Mouse (Mus musculus) kidney, embryonic 14.5 days (tissue): Measurements from ENCODE around the gene Ddah2. TPM values are rescaled to one million over a fixed set of nuclear protein-coding genes. Genes with fewer than 3 reads are reported as not detected.

Experiments
- ATAC-seq: fragments of 200-750 bp; cut with Nextera tagmentation; 2 replicates; pipeline ENCODE4 v1.8.0; 2017; ENCODE audit warnings: moderate number of reproducible peaks, mild to moderate bottlenecking, moderate TSS enrichment, moderate library complexity; ENCODE audit not compliant: low FRiP score, low TSS enrichment
- H3K27ac ChIP-seq: fragments of 300-500 bp; sonication (generic); 2 replicates; pipeline ENCODE4 v1.5.1; 2014; ENCODE audit warnings: low read depth, mild to moderate bottlenecking, low read length, moderate library complexity, mixed read lengths
- H3K27me3 ChIP-seq: fragments of 300-500 bp; sonication (generic); 2 replicates; pipeline ENCODE4 v1.6.1; 2014; ENCODE audit warnings: mild to moderate bottlenecking, low read length; ENCODE audit not compliant: control insufficient read depth, insufficient read depth
- H3K36me3 ChIP-seq: fragments of 300-500 bp; sonication (generic); 2 replicates; pipeline ENCODE4 v1.6.1; 2014; ENCODE audit warnings: low read length, mixed read lengths; ENCODE audit not compliant: control insufficient read depth, insufficient read depth
- H3K4me1 ChIP-seq: fragments of 300-500 bp; sonication (generic); 2 replicates; pipeline ENCODE4 v1.6.1; 2014; ENCODE audit warnings: low read length, mixed read lengths; ENCODE audit not compliant: control insufficient read depth, insufficient read depth
- H3K4me2 ChIP-seq: fragments of 300-500 bp; sonication (generic); replicated peaks from 2 replicates; pipeline ENCODE4 v1.6.1; 2014; ENCODE audit warnings: low read depth, mild to moderate bottlenecking, low read length
- H3K4me3 ChIP-seq: fragments of 300-500 bp; sonication (generic); 2 replicates; pipeline ENCODE4 v1.5.1; 2014; ENCODE audit warnings: mild to moderate bottlenecking, low read length
- H3K9ac ChIP-seq: fragments of 300-500 bp; sonication (generic); 2 replicates; pipeline ENCODE4 v1.6.1; 2014; ENCODE audit warnings: low read depth, mild to moderate bottlenecking, low read length, moderate library complexity
- H3K9me3 ChIP-seq: fragments of 300-500 bp; sonication (generic); 2 replicates; pipeline ENCODE4 v1.6.1; 2016; ENCODE audit warnings: low read length; ENCODE audit not compliant: control insufficient read depth
- WGBS: fragments of 180-500 bp; shearing (Covaris S2); extraction: QIAGEN DNeasy Blood & Tissue Kit; methylation state at CpG from one replicate; pipeline ENCODE4 v1.1.7; 2014; 5-methylcytosine and 5-hydroxymethylcytosine counted together
- polyA plus RNA-seq: library from polyadenylated mRNA; unstranded; fragments of >200 nt; fragmentation: Nextera tagmentation; extraction: Ambion mirVana; gene quantifications from 2 replicates; pipeline ENCODE4 v1.2.1, GENCODE M21; 2014

Ddah2 gene
- polyA plus RNA-seq, 1 experiment from 2014 or later: 355 TPM

DNA sequence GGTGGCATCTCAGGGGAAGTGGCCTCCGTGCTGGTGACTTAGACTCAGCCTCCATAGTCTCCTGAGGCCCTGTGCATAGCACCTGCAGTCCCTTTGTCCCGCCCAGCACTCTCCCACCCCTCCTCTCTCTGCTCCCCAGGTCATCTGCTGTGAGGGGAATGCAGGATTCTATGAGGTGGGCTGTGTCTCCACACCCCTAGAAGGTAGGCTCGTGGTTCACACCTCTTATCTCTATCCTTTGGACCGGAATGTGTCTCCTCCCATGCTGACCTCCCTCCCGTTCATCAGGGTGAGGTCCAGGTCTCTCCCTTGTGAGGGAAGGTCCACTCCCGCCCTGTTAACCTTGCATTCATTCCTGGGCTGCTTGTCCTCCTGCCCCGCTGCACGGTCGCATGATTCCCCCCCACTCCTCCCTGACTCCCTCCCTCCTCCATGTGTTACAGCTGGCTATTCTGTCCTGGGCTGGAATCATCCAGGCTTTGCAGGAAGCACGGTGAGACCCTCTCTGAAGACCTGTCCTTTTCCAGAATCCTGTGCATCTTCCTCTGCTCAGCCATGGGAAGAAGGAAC lies 41.4 kb downstream of the Ddah2 start:
- H3K4me3 ChIP-seq: no peak overlapping the region
- H3K4me1 ChIP-seq: 0 out of 2 replicates have a peak, but pooled peaks cover 8% of the 10 kb centered on the region
- peaks cover 76% of the 10 kb centered on the region for H3K36me3 ChIP-seq
- H3K27me3 ChIP-seq: no peaks in the 10 kb centered on the region
- H3K27ac ChIP-seq: peak overlapping the region; percentile 30; the same call in 1 of the 2 replicates
- ATAC-seq: no peak
- WGBS: 44% methylated on average over 10 of the region's 10 CpGs
- no peak overlapping the region for H3K4me2 ChIP-seq
- no peaks in the 10 kb centered on the region for H3K9me3 ChIP-seq
- peak overlapping the region; percentile 7; the same call in 1 of the 2 replicates for H3K9ac ChIP-seq

DNA sequence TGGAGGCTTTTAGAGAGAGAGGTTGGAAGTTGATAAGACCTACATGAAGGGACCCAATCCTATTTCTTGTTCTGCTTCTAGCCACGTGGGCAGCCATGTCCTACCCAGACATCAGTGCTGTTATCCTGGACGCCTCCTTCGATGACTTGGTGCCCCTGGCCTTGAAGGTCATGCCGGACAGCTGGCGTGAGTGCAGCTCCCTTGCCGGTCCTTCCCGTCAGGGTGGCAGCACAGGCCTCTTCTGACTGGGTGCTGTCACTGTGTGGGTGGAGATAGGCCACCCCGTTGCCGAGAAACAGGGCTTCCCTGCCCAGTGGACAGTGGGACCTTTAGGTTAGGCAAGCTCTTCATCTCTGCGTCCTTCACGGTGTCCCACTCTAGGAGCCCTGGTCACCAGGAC lies 42.3 kb downstream of the Ddah2 start:
- Histone ChIP-seq H3K27me3 (no peaks in the 10 kb centered on the region), H3K27ac (no peak overlapping the region)

DNA sequence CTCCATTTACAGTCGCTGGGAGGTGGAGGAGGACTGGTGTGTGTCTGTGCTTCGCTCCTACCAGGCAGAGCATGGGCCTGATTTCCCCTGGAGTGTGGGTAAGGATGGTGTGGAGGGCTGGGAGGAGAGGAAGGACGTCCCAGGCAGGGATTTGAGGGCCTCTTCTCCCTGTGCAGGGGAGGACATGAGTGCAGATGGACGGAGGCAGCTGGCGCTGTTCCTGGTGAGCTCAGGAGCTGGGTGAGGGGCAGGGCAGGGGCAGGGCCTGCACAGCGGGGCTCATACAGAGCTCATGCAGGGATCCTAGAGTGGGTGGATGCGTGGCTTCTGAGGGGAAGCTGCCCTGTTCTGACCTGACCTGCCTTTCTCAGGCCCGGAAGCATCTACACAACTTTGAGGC lies 43.5 kb downstream of the Ddah2 start:
- Histone ChIP-seq H3K27me3 (no peaks in the 10 kb centered on the region), H3K36me3 (peaks cover 61% of the 10 kb centered on the region), H3K4me2 (no peak overlapping the region), H3K27ac (peak overlapping the region; percentile 24; the same call in 1 of the 2 replicates), H3K4me3 (no peak overlapping the region), H3K4me1 (peaks cover 10% of the 10 kb centered on the region; the same call in 1 of the 2 replicates), H3K9me3 (no peaks in the 10 kb centered on the region), H3K9ac (no peak overlapping the region)
- 70% methylated on average over 8 of the region's 8 CpGs for WGBS
- ATAC-seq: peak; percentile 21; the same call in 1 of the 2 replicates

More for the DNA sequence above, 42.3 kb downstream of the Ddah2 start:
- H3K4me1 ChIP-seq: peaks cover 10% of the 10 kb centered on the region; the same call in 1 of the 2 replicates
- peak overlapping the region; percentile 13; the same call in 1 of the 2 replicates for H3K9ac ChIP-seq
- no peak overlapping the region for H3K4me2 ChIP-seq
- 81% methylated on average over 11 of the region's 11 CpGs for WGBS
- no peaks in the 10 kb centered on the region for H3K9me3 ChIP-seq
- H3K36me3 ChIP-seq: peaks cover 72% of the 10 kb centered on the region
- H3K4me3 ChIP-seq: no peak overlapping the region
- no peak for ATAC-seq

DNA sequence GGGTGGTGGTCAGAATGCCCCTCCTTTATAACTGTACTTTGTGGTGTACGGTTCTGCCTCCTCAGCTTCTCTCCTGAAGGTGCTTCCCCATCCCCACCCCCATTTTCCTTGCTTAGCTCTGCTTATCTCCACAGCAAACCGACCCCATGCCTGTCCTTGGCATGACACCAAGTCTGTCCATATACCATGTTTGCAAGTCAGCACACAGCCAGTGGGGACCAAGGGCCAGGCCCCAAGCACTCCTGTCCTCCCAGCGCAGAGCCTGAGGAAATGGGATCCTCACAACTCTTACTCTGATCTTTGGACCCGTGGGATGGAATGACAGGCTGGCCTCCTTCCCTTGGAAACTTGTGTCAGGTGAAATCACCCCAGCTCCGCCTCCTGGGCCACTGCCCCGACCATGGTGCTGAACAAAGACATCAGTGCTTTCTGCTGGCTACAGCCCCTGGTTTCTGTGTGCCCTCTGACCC lies 44.4 kb downstream of the Ddah2 start:
- ATAC-seq: no peak
- Histone ChIP-seq H3K9me3 (no peaks in the 10 kb centered on the region), H3K27me3 (no peaks in the 10 kb centered on the region), H3K9ac (no peak overlapping the region), H3K4me2 (no peak overlapping the region), H3K4me3 (no peak overlapping the region), H3K27ac (no peak overlapping the region), H3K36me3 (peaks cover 53% of the 10 kb centered on the region), H3K4me1 (peaks cover 10% of the 10 kb centered on the region; the same call in 1 of the 2 replicates)
- WGBS: 64% methylated on average over 6 of the region's 6 CpGs

DNA sequence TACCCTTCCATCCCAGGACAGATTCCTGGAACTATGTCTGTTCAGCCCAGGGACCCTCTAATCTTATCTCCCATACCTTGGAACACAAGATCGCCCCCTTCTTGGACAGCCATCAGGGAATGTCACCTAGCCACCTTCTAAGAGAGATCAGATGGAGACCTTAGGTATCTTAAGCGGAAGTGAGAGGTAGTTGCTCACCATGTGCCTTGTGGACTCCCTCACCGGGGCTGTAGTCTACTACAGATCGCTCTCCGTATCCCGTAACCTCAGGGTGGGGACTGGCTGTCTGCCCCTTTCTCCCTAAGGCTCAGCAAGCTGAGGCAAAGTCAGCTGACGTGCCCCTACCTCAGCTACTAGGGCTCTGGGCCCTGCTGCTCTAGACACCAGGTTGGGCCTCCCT lies 45.2 kb downstream of the Ddah2 start:
- no peak for ATAC-seq
- Histone ChIP-seq H3K36me3 (peaks cover 45% of the 10 kb centered on the region), H3K4me2 (no peak overlapping the region), H3K27me3 (no peaks in the 10 kb centered on the region), H3K4me3 (no peak overlapping the region), H3K9ac (no peak overlapping the region), H3K9me3 (no peaks in the 10 kb centered on the region), H3K4me1 (peaks cover 10% of the 10 kb centered on the region; the same call in 1 of the 2 replicates), H3K27ac (no peak overlapping the region)
- 93% methylated on average over 7 of the region's 7 CpGs for WGBS

DNA sequence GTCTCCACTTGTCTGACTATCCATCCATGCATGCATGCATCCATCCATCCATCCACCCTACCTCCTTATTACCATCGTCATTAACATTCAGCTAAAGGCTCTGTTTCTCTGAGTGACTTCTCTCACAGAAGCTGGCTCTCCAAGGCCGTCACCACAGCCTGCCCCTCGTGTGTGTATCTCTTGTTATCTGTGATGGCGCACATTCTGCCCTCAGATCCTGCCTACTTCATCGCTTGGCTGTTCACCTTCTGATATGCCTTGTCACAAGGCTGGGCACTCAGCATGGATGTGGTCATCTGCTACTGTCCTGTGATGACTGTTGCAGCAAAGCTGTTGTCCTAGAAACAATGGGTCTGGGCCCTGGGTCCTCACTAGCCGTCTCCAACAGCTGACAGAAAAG lies 45.9 kb downstream of the Ddah2 start:
- peaks cover 39% of the 10 kb centered on the region for H3K36me3 ChIP-seq
- H3K27ac ChIP-seq: no peak overlapping the region
- no peak overlapping the region for H3K4me2 ChIP-seq
- H3K27me3 ChIP-seq: no peaks in the 10 kb centered on the region
- 78% methylated on average over 6 of the region's 6 CpGs for WGBS
- ATAC-seq: no peak
- H3K9me3 ChIP-seq: no peaks in the 10 kb centered on the region
- no peak overlapping the region for H3K4me3 ChIP-seq
- H3K9ac ChIP-seq: no peak overlapping the region
- H3K4me1 ChIP-seq: peaks cover 10% of the 10 kb centered on the region; the same call in 1 of the 2 replicates

DNA sequence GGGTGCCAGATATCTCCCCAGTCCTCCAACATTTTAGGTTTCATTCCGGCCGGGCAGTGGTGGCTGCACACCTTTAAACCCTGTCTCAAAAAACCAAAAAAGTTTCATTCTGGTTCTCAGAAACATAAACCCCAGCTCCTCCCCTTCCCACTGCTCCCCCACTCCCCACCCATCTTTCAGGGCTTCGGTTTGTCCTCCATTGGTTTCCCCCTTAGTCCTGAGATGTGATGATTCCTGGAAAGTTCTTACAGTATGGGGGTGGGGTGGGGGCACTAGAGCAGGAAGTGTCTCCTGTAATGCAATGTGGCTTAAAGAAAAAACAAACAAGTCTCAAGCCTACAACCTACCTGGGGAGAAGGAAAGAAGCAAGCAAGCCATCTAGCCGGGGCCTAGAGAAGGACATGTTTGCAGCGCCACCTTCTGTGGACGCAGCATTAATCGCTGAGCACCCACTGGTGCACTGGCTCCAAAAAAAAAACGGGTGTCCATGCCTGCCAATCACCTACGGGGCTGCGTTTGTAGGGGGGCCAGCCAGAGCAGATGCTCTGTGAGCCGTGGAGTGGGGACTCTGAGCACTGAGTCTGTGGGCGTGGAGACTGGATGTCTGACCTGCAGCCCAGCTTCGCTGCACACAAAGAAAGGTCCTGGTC lies 47.0 kb downstream of the Ddah2 start:
- ATAC-seq: peak; percentile 33; the same call in 1 of the 2 replicates
- Histone ChIP-seq H3K9ac (0 out of 2 replicates have a peak overlapping the region, but pooled peaks have one; percentile 40), H3K36me3 (peaks cover 28% of the 10 kb centered on the region), H3K4me1 (peaks cover 10% of the 10 kb centered on the region; the same call in 1 of the 2 replicates), H3K9me3 (no peaks in the 10 kb centered on the region), H3K27ac (no peak overlapping the region), H3K4me2 (peak overlapping the region; percentile 28), H3K4me3 (no peak overlapping the region), H3K27me3 (no peaks in the 10 kb centered on the region)
- 25% methylated on average over 13 of the region's 13 CpGs for WGBS

DNA sequence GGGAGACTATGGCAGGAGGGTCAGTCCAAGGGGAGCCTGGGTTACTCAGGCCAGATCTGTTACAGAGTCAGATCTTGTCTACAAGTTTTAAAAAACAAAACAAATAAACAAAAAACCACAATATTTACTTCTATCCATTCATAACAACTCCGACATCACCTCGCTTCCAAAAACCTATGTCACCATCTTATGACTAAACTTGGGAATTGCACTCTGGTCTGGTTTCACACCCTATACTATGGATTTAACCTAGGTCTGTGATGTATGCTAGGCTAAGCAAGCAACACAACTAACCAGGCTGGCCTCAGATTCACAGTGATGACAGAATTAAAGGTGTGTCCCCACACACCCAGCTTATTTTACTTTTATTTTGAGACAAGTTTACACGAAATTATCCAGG lies 47.7 kb downstream of the Ddah2 start:
- H3K4me3 ChIP-seq: no peak overlapping the region
- peaks cover 7% of the 10 kb centered on the region; the same call in 1 of the 2 replicates for H3K4me1 ChIP-seq
- H3K36me3 ChIP-seq: peaks cover 22% of the 10 kb centered on the region
- H3K9ac ChIP-seq: no peak overlapping the region
- no peak for ATAC-seq
- no peaks in the 10 kb centered on the region for H3K27me3 ChIP-seq
- WGBS: 76% methylated on average over 3 of the region's 3 CpGs
- no peaks in the 10 kb centered on the region for H3K9me3 ChIP-seq
- no peak overlapping the region for H3K4me2 ChIP-seq
- H3K27ac ChIP-seq: no peak overlapping the region

DNA sequence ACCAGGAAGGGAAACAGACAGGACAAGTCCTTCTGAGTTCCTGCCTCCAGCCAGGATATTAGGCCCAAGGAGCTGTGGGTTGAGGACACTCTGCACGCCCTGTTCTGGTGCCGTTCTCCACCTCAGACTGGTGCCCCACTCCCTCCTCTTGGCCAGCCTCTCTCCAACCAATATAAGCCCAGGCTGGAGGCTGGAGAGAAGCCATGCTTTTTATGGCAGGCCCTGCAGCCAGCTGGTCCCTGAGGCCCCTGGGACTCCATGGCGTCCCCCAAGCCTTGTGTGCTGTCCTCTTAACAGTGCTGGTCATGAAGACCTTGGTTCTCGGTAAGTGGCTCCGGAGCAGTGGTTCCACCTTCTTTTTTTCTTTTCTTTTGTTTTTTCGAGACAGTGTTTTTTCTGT lies 49.3 kb downstream of the Ddah2 start, which contains the start of gene Ly6g5c:
Ly6g5c (plus strand) TSS at position 183 of the 400 bp plus-strand sequence.
- no peak within 1 kb of the TSS for H3K4me2 ChIP-seq
- H3K4me1 ChIP-seq: peaks cover 4% of the 10 kb centered on the region; the same call in 1 of the 2 replicates
- no peaks in the 10 kb centered on the region for H3K9me3 ChIP-seq
- 76% methylated on average over 6 of the region's 6 CpGs for WGBS
- H3K27me3 ChIP-seq: no peaks in the 10 kb centered on the region
- H3K27ac ChIP-seq: no peak within 1 kb of the TSS
- H3K9ac ChIP-seq: no peak within 1 kb of the TSS
- peaks cover 7% of the 10 kb centered on the region for H3K36me3 ChIP-seq
- ATAC-seq: no peak
- no peak within 1 kb of the TSS for H3K4me3 ChIP-seq
